Comparison of ENCODE assay signal across 9 mouse cellular contexts in the genomic region with DNA sequence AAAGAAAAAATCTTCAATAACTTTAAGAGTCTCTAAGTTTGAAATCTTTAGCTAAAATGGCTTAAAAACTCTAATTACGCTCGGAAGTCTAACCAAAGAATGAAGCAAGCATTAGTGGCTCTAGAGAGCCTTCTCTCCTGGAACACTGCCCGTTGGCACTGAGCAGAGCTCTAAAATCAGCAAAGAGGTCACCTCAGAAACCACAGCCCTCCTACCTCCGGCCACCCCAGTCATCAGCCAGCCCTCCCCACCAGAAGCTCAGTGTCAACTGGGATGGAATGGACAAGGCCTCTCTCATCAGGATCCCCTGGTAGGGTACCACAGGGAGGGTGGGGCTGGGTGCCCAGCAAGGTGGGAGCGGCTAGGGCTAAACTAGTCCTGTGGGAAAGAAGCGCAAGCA.
DNase-seq lines count a peak whose midpoint lies in the region; ATAC-seq lines count a peak whose summit lies in the region.
"Had no signal": no experiment of that assay in that cellular context is flagged by ENCODE, and none has a peak within 500 bp of the region (broad histone marks: within the 10 kb centered on the region; RNA-seq: fewer than 3 reads in every experiment).

No protein-coding gene starts in this region.

- no peak for DNase-seq in cerebellum, postnatal 4 days (ENCODE audit: low spot score in 2 of 2)
- DNase-seq in Muller cell, postnatal 12 days (ENCODE audit: inconsistent ontology term): peak; percentile 76
- DNase-seq in cerebellum, adult 9-11 months: peak; percentile 90
- peak; percentile 28 to 31 for DNase-seq in kidney, postnatal 4 days
- no peak for DNase-seq in thymus, postnatal 14 days
- DNase-seq in layer of hippocampus, adult 11-12 months (ENCODE audit: low spot score): no peak
- DNase-seq in urinary bladder, adult 2 months (ENCODE audit: low spot score): no peak
- DNase-seq: thymus, postnatal 36 days had no signal

- ATAC-seq in cerebellum, adult (ENCODE audit: insufficient number of reproducible peaks, low FRiP score, low TSS enrichment): peak; percentile 60; the same call in 1 of the 2 replicates

Comparison
In these comparisons a context has a peak if more than half of its experiments do, and no peak if none do; other contexts are left out.
1. DNase-seq: peak in Muller cell, postnatal 12 days (single experiment), cerebellum, adult 9-11 months (single experiment) and kidney, postnatal 4 days (2 of 2); none in cerebellum, postnatal 4 days (0 of 2), thymus, postnatal 14 days (single experiment), layer of hippocampus, adult 11-12 months (single experiment) and urinary bladder, adult 2 months (single experiment).